Mouse (Mus musculus) spleen, postnatal 4 days (tissue): Measurements from ENCODE around the gene Amy2a2.
"Not testable (repeated sequence)": the region's sequence is repeated elsewhere in the genome, so short reads cannot be mapped to it uniquely, and the experiment has no call there.

Experiments used
- DNase-seq, 2 experiments: peaks; one replicate each; pipeline ENCODE4 v3.0.0; 2022; ENCODE audit warnings: low spot score in 2 of 2

Amy2a2 gene

GRCm38 (mm10) chr3:113356558-113356957, at the start of gene Amy2a2:
Amy2a2 (minus strand) TSS chr3:113356658.
- DNase-seq = not testable (repeated sequence)

DNA sequence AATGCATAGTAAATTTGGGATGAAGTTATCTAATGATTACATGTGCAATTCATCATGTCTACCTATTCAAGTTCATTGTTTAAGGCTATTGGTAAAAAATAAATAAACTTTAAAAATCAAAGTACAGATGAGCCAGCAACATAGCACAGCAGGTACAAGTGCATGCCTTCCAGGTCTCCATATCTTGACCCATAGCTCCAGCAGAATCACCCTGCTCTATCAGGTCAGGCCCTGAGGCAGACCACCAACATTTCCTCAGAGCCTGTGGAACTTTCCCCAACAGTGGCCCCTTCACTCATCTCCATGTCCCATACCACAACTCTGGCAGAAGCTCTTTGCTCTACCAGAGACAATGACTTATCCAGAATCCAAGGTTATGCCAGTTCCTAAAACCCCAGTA, 11.0 kb downstream of the Amy2a2 start:
- not testable (repeated sequence) for DNase-seq

- DNase-seq = not testable (repeated sequence)
Observed at GRCm38 (mm10) chr3:113323952-113324351, 32.5 kb downstream of the Amy2a2 start, which contains the start of gene Amy2a3. Amy2a3 (minus strand) TSS chr3:113324052.

- not testable (repeated sequence) for DNase-seq
Observed at GRCm38 (mm10) chr3:113312937-113313336, 43.5 kb downstream of the Amy2a2 start.
